Mouse (Mus musculus): ENCODE results near the gene Gaa. TPM values are rescaled to one million over a fixed set of nuclear protein-coding genes. Genes with fewer than 3 reads are reported as not detected.

Gaa gene
- polyA plus RNA-seq (2012; ENCODE audit: insufficient read depth, insufficient read length, low replicate concordance, missing spikeins): not detected in 2 replicates

DNA sequence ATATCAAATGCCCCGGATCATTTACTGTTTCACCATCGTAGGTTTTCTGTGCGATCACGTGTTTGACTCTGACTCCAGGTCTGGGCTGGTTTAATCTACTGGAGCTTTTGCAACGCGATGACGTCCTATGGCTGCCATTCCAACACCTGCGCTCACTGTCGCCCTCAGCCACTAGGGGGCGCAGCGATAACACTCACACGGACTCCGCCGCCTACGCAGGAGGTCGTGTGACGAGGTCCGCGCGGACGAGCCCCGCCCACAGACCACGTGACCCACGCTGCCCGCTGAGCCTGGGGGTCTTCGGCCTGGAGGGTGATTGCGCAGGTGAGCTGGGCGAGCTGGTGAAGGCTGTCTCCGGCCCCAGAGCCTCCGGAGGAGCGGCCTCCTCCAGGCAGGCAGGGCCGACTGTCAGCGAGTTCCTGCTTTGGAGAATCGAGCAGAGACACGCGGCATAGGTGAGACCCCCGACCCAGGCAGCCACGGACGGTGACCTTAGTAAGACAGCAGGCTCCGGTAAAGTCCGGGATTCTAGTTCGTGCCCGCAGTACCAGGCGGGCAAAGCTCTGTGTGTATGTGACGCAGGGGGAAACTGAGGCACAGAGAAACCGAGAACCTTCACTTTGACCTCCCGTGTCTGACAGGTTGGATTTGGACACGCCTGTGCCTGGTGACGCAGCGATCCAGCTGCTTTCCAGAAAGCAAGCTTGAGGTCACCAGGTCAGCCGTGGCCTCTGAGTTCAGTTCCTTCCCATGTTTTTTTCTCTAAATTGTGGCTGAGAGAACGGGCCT lies at the start of gene Gaa:
TSS of gene Gaa (plus strand) at position 120 of the 789 bp plus-strand sequence.
- TF ChIP-seq POLR2A (IDR thresholded peaks at IDR 0.05; ENCODE audit: insufficient read depth, low read depth, low read length) (peak; percentile 58), CTCF (IDR thresholded peaks at IDR 0.05; ENCODE audit: insufficient read depth, low read depth, low read length) (peak; percentile 92)
- Histone ChIP-seq H3K4me3 (ENCODE audit: insufficient read depth, low read depth, low read length) (peak within 1 kb of the TSS; percentile 97), H3K27ac (ENCODE audit: insufficient read depth, low read depth, low read length) (peak within 1 kb of the TSS; percentile 88), H3K4me1 (ENCODE audit: control insufficient read depth, insufficient read depth, low read length) (peaks cover 39% of the 10 kb centered on the region)
- 2% methylated on average over 52 of the region's 52 CpGs for WGBS

DNA sequence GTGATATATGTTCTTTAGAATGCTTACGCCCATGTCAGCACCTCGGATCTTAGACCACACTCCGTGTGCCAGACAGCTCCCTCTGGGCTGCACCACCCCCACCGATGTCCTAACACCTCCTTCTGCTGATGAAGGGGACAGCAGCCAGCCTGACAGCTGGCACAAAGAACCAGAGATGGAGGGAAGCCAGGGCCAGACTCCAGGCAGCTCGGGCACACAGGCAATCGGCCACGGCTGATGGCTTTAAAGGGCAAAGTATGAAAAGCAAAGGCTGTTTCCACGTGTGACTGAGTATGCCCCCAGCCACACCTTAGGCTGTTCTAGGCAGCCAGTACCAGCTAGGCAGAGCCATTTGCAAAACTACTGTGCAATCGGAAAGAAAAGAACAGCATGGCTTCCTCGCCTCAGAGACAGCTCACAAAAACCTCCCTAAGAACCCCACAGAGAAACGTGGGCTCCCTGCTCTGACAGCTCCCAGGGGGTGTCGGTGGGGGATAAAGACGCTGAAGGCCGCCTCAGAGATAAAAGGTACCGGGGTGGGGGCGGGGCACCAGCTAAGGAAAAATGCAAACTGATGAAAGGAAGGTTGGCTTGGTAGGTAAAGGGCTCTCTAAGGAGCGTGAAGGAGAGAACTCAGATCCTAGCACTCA lies 47.7 kb upstream of the Gaa start:
- H3K27ac ChIP-seq (ENCODE audit: insufficient read depth, low read depth, low read length): peak overlapping the region; percentile 38; the same call in 1 of the 2 replicates
- WGBS: 23% methylated on average over 17 of the region's 17 CpGs

DNA sequence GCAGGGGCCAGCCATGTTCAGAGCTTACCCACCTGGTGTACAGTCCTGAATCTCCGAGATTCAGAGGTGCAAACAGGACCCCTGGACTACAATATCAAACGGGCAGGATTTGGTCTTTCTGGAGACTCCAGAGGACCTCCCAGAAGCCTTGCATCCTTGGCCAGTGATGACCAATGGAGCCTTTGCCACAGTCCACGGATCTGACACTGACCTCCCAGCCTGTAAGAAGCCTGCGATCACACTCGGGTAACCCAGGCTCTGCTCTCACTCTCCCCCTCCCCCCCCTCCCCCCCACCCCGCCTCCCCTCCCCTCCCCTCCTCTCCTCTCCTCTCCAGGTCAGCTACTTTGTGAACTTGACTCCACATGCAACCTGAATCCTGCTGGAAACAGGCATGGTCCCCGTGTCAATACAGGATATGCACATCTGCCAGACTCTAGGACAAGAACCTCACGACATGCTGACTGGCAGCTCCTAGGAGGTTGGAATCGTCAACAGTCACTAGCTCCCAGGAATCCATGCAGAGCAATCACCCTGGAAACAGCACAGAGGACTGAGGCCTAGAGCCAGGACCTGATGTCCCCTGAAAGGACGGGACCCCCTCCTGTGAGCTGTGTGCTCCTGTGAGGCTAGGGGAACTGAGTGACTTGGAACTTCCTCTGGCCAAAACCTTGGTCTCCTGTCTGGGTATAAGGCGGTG lies 45.7 kb upstream of the Gaa start:
- TF ChIP-seq CTCF (IDR thresholded peaks at IDR 0.05; ENCODE audit: insufficient read depth, low read depth, low read length) (no peak), POLR2A (IDR thresholded peaks at IDR 0.05; ENCODE audit: insufficient read depth, low read depth, low read length) (no peak)
- no peak overlapping the region for H3K4me3 ChIP-seq (ENCODE audit: insufficient read depth, low read depth, low read length)
- WGBS: 62% methylated on average over 10 of the region's 11 CpGs
- H3K27ac ChIP-seq (ENCODE audit: insufficient read depth, low read depth, low read length): no peak overlapping the region
- peaks cover 28% of the 10 kb centered on the region for H3K4me1 ChIP-seq (ENCODE audit: control insufficient read depth, insufficient read depth, low read length)

More for the DNA sequence above, 47.7 kb upstream of the Gaa start:
- Histone ChIP-seq H3K4me3 (ENCODE audit: insufficient read depth, low read depth, low read length) (no peak overlapping the region), H3K4me1 (ENCODE audit: control insufficient read depth, insufficient read depth, low read length) (peaks cover 37% of the 10 kb centered on the region)
- no peak for TF ChIP-seq CTCF (IDR thresholded peaks at IDR 0.05; ENCODE audit: insufficient read depth, low read depth, low read length)
- no peak for TF ChIP-seq POLR2A (IDR thresholded peaks at IDR 0.05; ENCODE audit: insufficient read depth, low read depth, low read length)

DNA sequence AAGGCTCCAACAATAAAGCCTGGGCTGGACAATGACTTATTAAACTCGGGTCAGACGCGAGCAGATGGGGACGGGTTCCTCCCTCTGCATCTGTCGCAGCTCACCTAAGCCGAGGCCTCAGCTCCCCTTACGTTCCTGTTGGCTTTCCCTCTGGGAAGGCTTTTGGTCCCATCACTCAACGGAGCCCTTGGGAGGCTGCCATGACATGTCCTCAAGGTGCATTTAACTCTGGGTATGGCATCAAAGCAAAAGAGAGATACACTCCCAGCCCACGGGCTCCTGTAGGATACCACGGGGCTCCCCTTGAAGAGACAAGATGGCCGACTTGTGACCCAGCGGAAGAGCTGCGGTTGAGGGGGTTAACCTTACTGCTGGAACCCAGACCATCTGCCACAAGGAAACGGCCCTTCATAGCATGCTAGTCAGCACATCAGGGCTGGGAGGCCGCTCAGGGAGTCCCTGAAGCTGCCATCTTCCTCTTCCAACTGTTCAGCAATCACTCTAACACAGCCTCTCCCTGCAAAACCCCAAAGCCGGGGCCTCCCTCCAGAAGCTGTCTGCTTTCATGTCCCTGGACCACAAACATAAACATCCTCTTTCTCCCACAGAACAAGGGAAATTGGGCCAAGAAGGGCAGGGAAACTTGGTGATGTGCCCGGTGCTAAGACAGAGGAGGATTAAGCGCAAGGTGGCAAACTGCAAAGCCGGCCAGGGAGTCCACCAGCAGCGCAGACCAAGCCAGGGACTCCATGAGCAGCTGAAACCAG lies 44.4 kb upstream of the Gaa start:
- 69% methylated on average over 20 of the region's 20 CpGs for WGBS
- H3K27ac ChIP-seq (ENCODE audit: insufficient read depth, low read depth, low read length): no peak overlapping the region
- peaks cover 34% of the 10 kb centered on the region for H3K4me1 ChIP-seq (ENCODE audit: control insufficient read depth, insufficient read depth, low read length)
- no peak overlapping the region for H3K4me3 ChIP-seq (ENCODE audit: insufficient read depth, low read depth, low read length)
- TF ChIP-seq CTCF (IDR thresholded peaks at IDR 0.05; ENCODE audit: insufficient read depth, low read depth, low read length) (no peak), POLR2A (IDR thresholded peaks at IDR 0.05; ENCODE audit: insufficient read depth, low read depth, low read length) (no peak)

- no peak overlapping the region for H3K27ac ChIP-seq (ENCODE audit: insufficient read depth, low read depth, low read length)
- TF ChIP-seq POLR2A (IDR thresholded peaks at IDR 0.05; ENCODE audit: insufficient read depth, low read depth, low read length) (no peak), CTCF (IDR thresholded peaks at IDR 0.05; ENCODE audit: insufficient read depth, low read depth, low read length) (no peak)
- WGBS: 95% methylated on average over 6 of the region's 6 CpGs
- H3K4me3 ChIP-seq (ENCODE audit: insufficient read depth, low read depth, low read length): no peak overlapping the region
- peaks cover 41% of the 10 kb centered on the region for H3K4me1 ChIP-seq (ENCODE audit: control insufficient read depth, insufficient read depth, low read length)
Observed at GRCm38 (mm10) chr11:119224926-119225325, 42.8 kb upstream of the Gaa start.

DNA sequence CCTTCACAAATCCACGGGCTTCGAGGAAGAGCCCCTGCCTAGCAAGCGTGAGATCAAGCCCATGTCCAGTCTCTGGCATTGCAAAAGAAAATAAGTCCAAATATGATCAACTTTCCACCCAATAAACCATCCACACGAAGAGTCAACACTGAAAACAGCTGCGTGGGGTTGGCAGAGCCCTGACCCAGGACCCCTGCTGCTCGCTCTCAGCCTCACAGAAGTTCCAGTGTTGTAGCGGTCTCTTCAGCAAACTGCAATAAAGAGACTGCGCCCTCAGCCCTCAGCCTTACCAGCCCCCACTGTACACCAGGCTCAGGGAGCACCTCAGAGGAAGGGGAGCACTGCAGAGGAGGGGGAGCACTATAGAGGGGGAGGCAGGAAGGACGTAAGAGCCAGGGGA lies 42.1 kb upstream of the Gaa start:
- no peak overlapping the region for H3K4me3 ChIP-seq (ENCODE audit: insufficient read depth, low read depth, low read length)
- H3K27ac ChIP-seq (ENCODE audit: insufficient read depth, low read depth, low read length): no peak overlapping the region
- H3K4me1 ChIP-seq (ENCODE audit: control insufficient read depth, insufficient read depth, low read length): peaks cover 36% of the 10 kb centered on the region
- 73% methylated on average over 9 of the region's 9 CpGs for WGBS
- TF ChIP-seq POLR2A (IDR thresholded peaks at IDR 0.05; ENCODE audit: insufficient read depth, low read depth, low read length) (no peak), CTCF (IDR thresholded peaks at IDR 0.05; ENCODE audit: insufficient read depth, low read depth, low read length) (no peak)

DNA sequence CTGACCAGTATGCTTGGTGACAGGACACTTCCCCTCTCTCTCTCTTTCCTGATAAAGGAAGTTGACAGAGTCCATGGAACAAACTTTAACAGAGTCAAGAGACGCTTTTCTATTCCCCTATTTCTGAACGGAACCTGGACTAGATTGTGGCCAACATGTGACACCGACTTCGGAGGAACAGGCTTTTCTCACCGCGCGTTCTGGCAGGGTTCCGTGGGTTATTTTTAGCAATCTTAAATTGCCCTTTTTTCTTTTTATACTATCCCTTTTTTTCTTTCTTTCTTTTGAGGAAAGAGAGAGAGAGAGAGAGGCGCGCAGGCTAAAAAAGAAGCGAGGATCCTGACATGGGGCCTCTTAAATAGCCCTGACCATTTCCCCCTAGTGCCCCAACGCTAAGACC lies 40.1 kb upstream of the Gaa start:
- Histone ChIP-seq H3K4me1 (ENCODE audit: control insufficient read depth, insufficient read depth, low read length) (peaks cover 31% of the 10 kb centered on the region), H3K27ac (ENCODE audit: insufficient read depth, low read depth, low read length) (no peak overlapping the region), H3K4me3 (ENCODE audit: insufficient read depth, low read depth, low read length) (peak overlapping the region; percentile 79)
- WGBS: 6% methylated on average over 12 of the region's 12 CpGs
- TF ChIP-seq CTCF (IDR thresholded peaks at IDR 0.05; ENCODE audit: insufficient read depth, low read depth, low read length) (no peak), POLR2A (IDR thresholded peaks at IDR 0.05; ENCODE audit: insufficient read depth, low read depth, low read length) (no peak)

GRCm38 (mm10) chr11:119228091-119228781 lies 39.5 kb upstream of the Gaa start, which contains the start of the genes Tbc1d16 and Ccdc40:
Gene Tbc1d16 (minus strand): TSS chr11:119228499.
Gene Ccdc40 (plus strand): TSS chr11:119228572.
- Histone ChIP-seq H3K4me1 (ENCODE audit: control insufficient read depth, insufficient read depth, low read length) (peaks cover 28% of the 10 kb centered on the region), H3K27ac (ENCODE audit: insufficient read depth, low read depth, low read length) (no peak within 1 kb of the TSS), H3K4me3 (ENCODE audit: insufficient read depth, low read depth, low read length) (peak within 1 kb of the TSS; percentile 79)
- under 1% methylated on average over 62 of the region's 66 CpGs for WGBS
- TF ChIP-seq POLR2A (IDR thresholded peaks at IDR 0.05; ENCODE audit: insufficient read depth, low read depth, low read length): peak; percentile 53
- no peak for TF ChIP-seq CTCF (IDR thresholded peaks at IDR 0.05; ENCODE audit: insufficient read depth, low read depth, low read length)

Data from olfactory bulb, adult 2 months (tissue).